Mouse (Mus musculus) cerebellum, adult 2 months (tissue): ENCODE results near the gene Nol8.

ENCODE experiments used
- CTCF ChIP-seq: fragments of 200-500 bp; IDR thresholded peaks from 2 replicates; pipeline ENCODE4 v1.5.1; 2011; ENCODE audit warnings: low read depth, mild to moderate bottlenecking, control low read depth, low read length, moderate library complexity, borderline replicate concordance; ENCODE audit not compliant: insufficient read depth
- POLR2A ChIP-seq: fragments of 200-500 bp; IDR thresholded peaks from 2 replicates; pipeline ENCODE4 v1.6.1; 2011; ENCODE audit warnings: low read length, control low read depth, borderline replicate concordance; ENCODE audit not compliant: insufficient read depth

DNA sequence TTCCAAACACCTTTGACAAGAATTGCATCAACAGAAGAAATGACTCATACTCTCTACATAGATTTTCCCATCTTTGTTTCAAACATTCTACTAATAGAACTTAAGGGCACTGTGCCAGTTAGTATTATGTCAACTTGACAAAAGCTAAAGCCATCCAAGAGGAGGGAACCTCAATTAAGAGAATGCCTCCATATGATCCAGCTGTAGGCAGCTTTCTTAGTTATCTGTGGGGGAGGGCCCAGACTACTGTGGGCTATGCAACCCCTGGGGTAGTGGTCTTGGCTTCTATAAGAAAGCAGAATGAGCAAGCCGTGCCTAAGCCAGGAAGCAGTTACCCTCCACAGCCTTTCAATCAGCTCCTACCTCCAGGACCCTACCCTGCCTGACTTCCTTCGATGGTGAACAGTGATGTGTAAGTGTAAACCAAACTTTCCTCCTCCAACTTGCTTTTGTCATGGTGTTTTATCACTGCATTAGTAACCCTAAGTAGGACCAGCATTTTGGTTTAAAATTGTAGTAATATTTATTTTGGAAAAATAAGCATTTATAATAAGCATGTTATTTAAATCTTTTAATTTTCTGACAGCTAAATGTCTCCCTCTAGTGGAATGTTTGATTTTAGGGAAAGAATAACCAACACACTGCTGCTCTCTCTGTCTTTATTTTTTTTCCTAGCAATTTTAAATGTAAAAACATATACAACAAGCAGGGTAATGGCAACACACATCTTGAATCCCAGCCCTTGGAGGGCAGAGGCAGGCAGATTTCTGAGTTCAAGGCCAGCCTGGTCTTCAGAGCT is 7.9 kb upstream of the Nol8 start:
- TF ChIP-seq POLR2A (no peak), CTCF (peak; percentile 21; the same call in 1 of the 2 replicates)
